Mouse (Mus musculus) testis, adult 2 months (tissue): ENCODE measurements around the gene Kcnd3. TPM values are rescaled to one million over a fixed set of nuclear protein-coding genes. Genes with fewer than 3 reads are reported as not detected.

ENCODE experiments used
- H3K27ac ChIP-seq: fragments of 200-500 bp; 2 replicates; pipeline ENCODE4 v1.5.1; 2012; ENCODE audit warnings: low read depth, low read length; ENCODE audit not compliant: control insufficient read depth, insufficient read depth
- H3K27me3 ChIP-seq: fragments of 200-500 bp; 2 replicates; pipeline ENCODE4 v1.6.1; 2012; ENCODE audit warnings: mild to moderate bottlenecking, low read length, moderate library complexity; ENCODE audit not compliant: control insufficient read depth, insufficient read depth
- H3K36me3 ChIP-seq: fragments of 200-500 bp; 2 replicates; pipeline ENCODE4 v1.6.1; 2012; ENCODE audit warnings: mild to moderate bottlenecking, low read length; ENCODE audit not compliant: control insufficient read depth, insufficient read depth
- H3K4me1 ChIP-seq: fragments of 200-500 bp; 2 replicates; pipeline ENCODE4 v1.6.1; 2012; ENCODE audit warnings: low read length; ENCODE audit not compliant: control insufficient read depth, insufficient read depth
- H3K4me3 ChIP-seq: fragments of 200-500 bp; 2 replicates; pipeline ENCODE4 v1.5.1; 2012; ENCODE audit warnings: low read depth, mild to moderate bottlenecking, low read length, moderate library complexity, mixed read lengths; ENCODE audit not compliant: control insufficient read depth
- CTCF ChIP-seq: fragments of 200-500 bp; IDR thresholded peaks from 2 replicates; pipeline ENCODE4 v1.5.1; 2012; ENCODE audit warnings: low read depth, mild to moderate bottlenecking, inconsistent platforms, low read length, moderate library complexity; ENCODE audit not compliant: control insufficient read depth, insufficient read depth, insufficient replicate concordance
- POLR2A ChIP-seq: fragments of 200-500 bp; IDR thresholded peaks from 2 replicates; pipeline ENCODE4 v1.6.1; 2012; ENCODE audit warnings: low read depth, mild to moderate bottlenecking, inconsistent platforms, low read length, moderate library complexity; ENCODE audit not compliant: control insufficient read depth
- polyA plus RNA-seq: library from polyadenylated mRNA; depleted of rRNA; stranded (reverse); fragments of >200 nt; gene quantifications from 2 replicates; pipeline ENCODE4 v1.2.3, GENCODE M21; 2012

The Kcnd3 gene
- polyA plus RNA-seq, 1 experiment, result 4.6 TPM

DNA sequence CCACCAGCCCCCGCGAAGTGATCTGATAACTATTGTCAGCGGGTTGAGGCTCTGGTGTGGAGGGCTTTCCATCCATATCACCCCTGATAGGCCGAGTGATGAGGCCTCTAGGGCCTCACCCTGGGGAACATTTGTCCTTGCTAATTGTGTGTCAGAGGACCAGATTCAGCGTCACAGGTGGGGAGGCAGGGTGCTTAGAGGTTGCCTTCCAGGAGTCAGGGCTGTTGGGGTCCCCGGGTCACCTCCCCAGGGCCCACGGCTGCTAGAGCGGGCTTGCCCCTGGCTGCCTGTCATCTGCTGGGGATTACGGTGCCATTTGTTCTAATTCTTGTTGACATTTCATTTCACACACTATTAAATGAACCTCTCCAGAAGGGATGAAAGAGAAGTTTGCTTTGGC lies 42.8 kb downstream of the Kcnd3 start:
- H3K4me3 ChIP-seq, result no peak overlapping the region
- H3K27me3 ChIP-seq, result no peaks in the 10 kb centered on the region
- no peaks in the 10 kb centered on the region for H3K36me3 ChIP-seq
- no peak for TF ChIP-seq CTCF
- no peak for TF ChIP-seq POLR2A
- H3K27ac ChIP-seq, result no peak overlapping the region
- no peaks in the 10 kb centered on the region for H3K4me1 ChIP-seq

DNA sequence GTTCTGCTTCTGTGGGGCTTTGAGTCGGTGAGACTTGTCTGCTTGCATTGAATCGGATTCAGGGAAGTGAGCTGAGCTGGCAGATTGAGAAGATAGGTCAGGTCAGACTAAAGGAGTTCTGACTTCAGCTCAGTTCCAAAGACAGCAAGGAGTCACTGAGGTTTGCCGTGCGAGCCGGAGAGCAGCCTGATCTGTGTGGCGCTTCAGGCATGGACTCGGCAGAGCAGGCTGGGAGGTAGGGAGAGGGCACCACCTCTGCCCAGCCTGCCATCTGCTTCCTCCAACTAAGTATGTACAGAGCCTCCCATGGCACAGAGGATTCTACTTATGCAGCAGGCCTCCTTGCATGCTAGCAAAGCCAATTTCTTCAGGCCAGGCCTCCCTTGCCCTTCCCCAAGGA lies 44.1 kb downstream of the Kcnd3 start:
- H3K36me3 ChIP-seq, result no peaks in the 10 kb centered on the region
- TF ChIP-seq CTCF (no peak), POLR2A (no peak)
- H3K27ac ChIP-seq, result no peak overlapping the region
- H3K27me3 ChIP-seq, result no peaks in the 10 kb centered on the region
- no peak overlapping the region for H3K4me3 ChIP-seq
- H3K4me1 ChIP-seq, result no peaks in the 10 kb centered on the region

DNA sequence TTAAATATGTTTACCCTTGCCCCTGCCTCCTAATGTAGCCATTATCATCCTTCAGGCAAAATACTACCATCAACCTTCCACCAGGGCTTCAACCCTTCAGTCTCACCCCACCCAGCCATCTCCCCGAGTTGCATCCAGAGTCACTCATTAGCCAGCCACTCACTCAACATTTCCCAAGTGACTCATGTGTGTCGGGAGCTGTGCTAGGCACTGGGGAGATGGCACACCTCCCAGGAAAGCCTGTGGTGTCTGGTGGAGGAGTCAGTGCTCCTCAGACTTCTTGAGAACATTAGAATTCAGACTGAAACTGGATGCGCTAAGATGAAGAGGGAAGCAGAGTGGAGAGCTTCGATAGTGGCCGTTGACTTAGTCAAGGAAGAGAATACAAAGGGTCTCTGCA lies 44.8 kb downstream of the Kcnd3 start:
- Histone ChIP-seq H3K36me3 (no peaks in the 10 kb centered on the region), H3K27ac (no peak overlapping the region), H3K4me3 (no peak overlapping the region), H3K27me3 (no peaks in the 10 kb centered on the region), H3K4me1 (no peaks in the 10 kb centered on the region)
- TF ChIP-seq POLR2A, result no peak
- no peak for TF ChIP-seq CTCF

DNA sequence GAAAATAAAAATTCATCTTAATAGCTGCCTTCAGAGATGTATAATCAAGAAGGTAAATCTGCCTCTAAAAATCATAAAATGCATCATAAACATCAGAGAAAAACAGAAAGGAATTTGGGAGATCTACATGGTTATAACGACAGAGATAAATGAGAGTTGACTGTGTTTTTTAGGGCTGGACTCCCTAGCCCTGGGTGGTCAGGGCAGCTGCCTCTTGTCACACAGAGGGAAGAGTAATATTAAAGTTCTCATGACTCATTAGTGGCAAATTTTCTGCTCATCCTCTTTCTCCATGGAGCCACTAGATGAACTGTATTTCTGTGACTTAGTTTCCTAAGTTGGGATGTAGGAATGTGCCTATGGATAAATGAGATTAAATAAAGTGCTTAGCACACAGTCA lies 48.9 kb downstream of the Kcnd3 start:
- no peaks in the 10 kb centered on the region for H3K27me3 ChIP-seq
- H3K4me3 ChIP-seq, result no peak overlapping the region
- H3K36me3 ChIP-seq, result no peaks in the 10 kb centered on the region
- H3K4me1 ChIP-seq, result no peaks in the 10 kb centered on the region; the same call in 1 of the 2 replicates
- no peak for TF ChIP-seq CTCF
- H3K27ac ChIP-seq, result no peak overlapping the region

DNA sequence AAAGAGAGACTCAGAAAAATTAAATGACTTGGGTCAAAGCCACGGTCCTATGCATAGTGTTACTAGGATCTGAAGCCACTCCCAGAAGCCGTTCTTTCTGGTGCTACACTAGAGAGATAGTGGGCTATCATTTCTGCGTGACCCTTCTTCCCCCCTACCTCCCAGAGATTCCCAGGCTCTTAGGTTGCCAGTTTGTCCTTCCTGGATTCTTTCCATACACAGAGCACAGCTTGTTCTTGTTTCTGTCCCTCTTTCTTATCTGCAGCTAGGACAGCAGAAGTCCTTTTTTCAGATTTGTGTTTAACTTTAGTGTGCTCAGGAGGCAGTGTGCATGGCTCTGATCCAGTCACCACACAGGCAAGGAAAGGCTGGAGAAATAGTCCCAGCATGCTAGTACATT lies 52.1 kb downstream of the Kcnd3 start:
- no peaks in the 10 kb centered on the region; the same call in 1 of the 2 replicates for H3K4me1 ChIP-seq
- no peak overlapping the region for H3K4me3 ChIP-seq
- H3K27ac ChIP-seq, result peak overlapping the region; percentile 59
- TF ChIP-seq CTCF (no peak), POLR2A (no peak)
- H3K27me3 ChIP-seq, result no peaks in the 10 kb centered on the region
- H3K36me3 ChIP-seq, result no peaks in the 10 kb centered on the region

DNA sequence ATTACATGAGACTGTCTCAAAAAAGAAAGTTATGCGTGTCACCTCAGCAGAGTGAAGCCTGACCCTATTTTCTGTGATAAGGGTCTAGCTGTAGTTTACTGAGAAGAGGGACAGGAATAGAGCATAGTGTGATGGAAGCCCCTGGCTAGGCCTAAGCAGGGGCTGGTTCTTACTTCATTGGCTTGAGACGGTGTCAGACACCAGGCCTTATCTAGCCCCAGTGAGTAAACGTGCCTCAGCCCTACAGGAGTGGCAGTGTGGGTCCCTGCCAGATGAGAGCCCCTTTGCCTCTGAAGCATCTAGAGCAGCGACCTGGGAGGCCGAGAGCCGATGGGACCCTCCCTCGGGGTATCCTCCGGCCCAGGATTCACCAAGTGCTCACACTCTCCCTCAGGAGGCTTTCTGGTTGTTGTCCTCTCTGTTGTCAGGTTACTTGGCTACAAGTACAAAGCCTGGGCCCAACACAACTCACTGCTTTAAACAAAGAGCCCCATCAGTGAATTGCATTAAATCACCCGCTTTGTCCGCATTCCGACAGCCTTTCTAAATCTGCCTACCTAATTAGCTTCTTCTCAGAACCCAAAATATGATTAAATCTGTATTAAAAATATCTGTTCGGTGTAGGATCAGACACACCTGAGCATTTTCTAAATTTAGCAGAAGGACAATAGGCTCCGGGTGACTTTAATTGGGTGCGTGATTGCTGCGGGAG lies 53.2 kb downstream of the Kcnd3 start:
- Histone ChIP-seq H3K4me1 (no peaks in the 10 kb centered on the region; the same call in 1 of the 2 replicates), H3K36me3 (no peaks in the 10 kb centered on the region), H3K4me3 (no peak overlapping the region), H3K27ac (peak overlapping the region; percentile 56; the same call in 1 of the 2 replicates), H3K27me3 (no peaks in the 10 kb centered on the region)
- TF ChIP-seq POLR2A (no peak), CTCF (no peak)

DNA sequence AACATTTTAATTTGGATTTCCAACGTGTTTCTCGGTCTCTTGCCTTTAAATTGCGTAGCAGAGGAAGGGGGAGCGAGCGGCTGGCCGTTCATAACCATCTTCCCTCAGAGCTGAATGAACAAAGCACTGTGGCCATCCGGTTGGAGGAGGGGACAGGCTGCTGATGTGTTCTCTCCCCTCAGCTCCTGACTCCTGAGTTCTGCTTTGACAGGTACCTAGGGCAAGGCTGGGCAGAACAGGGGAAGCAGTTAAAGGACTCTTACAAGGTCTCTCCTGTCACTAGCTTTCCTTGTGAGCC lies 53.7 kb downstream of the Kcnd3 start:
- TF ChIP-seq POLR2A (no peak), CTCF (no peak)

More for the DNA sequence above, 53.7 kb downstream of the Kcnd3 start:
- Histone ChIP-seq H3K36me3 (no peaks in the 10 kb centered on the region), H3K27me3 (no peaks in the 10 kb centered on the region), H3K27ac (no peak overlapping the region), H3K4me3 (no peak overlapping the region), H3K4me1 (no peaks in the 10 kb centered on the region; the same call in 1 of the 2 replicates)
